Mouse (Mus musculus) liver, adult 2 months (tissue): ENCODE data around the gene Col2a1.

Experiments
- CTCF ChIP-seq: fragments of 200-500 bp; IDR thresholded peaks from 2 replicates; pipeline ENCODE4 v1.5.1; 2011; ENCODE audit warnings: low read depth, low read length, control low read depth
- POLR2A ChIP-seq: fragments of 200-500 bp; IDR thresholded peaks from 2 replicates; pipeline ENCODE4 v1.6.1; 2011; ENCODE audit warnings: low read length, control low read depth; ENCODE audit not compliant: insufficient read depth; ENCODE audit errors: extremely low read depth

DNA sequence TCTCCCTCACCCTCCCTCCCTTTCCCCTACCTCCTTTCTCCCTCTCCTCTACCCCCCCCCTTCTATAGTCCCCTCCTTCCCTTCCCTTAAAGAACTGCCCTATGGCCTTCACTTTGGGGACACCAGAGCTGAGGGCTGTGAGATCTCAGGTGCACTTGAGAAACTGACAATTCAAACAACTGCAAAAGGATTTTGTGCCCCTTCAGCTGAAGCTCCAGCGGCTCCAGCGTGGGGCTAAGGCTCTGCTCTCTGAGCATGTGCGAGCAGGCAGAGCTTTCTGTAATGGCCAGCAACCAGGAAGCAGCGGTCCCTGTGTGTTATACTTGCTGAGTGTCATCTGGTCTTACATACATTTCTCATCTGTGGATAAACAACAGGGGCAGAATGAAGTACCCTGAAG lies 48.8 kb downstream of the Col2a1 start:
- TF ChIP-seq CTCF (no peak), POLR2A (no peak)
